Mouse (Mus musculus): ENCODE measurements around the gene C87436. TPM values are rescaled to one million over a fixed set of nuclear protein-coding genes. Genes with fewer than 3 reads are reported as not detected.
A peak's percentile ranks its signal among the peaks of the same experiment; 100 is the strongest.

C87436 gene
- polyA plus RNA-seq, 1 experiment: 9.7 TPM

DNA sequence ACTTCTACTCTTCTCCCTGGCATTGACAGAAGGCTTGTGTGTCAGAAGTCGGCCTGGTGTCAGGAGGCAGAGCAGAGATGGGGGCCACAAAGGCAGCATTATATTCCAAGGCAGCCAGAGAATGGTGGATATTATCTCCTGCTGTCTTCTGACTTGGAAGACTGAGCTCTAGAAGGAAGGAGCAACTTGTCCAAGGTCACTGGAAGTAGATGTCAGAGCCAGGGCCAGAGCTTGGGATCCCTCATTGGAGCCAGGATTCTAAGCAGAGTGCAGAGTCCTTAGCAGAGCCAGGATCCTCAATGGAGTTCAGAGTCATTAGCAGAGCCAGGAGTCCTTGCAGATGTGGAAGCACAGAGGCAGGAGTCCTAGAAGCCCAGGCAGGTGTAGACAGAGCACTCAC lies 77.8 kb downstream of the C87436 start:
- TF ChIP-seq CTCF (IDR thresholded peaks at IDR 0.05; ENCODE audit: borderline replicate concordance, insufficient read depth, low read length) (no peak), POLR2A (IDR thresholded peaks at IDR 0.05; ENCODE audit: low read depth, low read length) (no peak)
- H3K27ac ChIP-seq (ENCODE audit: insufficient read depth, low read length): no peak overlapping the region
- H3K4me3 ChIP-seq (ENCODE audit: insufficient read depth, low read length): no peak overlapping the region
- no peaks in the 10 kb centered on the region; the same call in 1 of the 2 replicates for H3K4me1 ChIP-seq (ENCODE audit: control insufficient read depth, insufficient read depth, low read length)

DNA sequence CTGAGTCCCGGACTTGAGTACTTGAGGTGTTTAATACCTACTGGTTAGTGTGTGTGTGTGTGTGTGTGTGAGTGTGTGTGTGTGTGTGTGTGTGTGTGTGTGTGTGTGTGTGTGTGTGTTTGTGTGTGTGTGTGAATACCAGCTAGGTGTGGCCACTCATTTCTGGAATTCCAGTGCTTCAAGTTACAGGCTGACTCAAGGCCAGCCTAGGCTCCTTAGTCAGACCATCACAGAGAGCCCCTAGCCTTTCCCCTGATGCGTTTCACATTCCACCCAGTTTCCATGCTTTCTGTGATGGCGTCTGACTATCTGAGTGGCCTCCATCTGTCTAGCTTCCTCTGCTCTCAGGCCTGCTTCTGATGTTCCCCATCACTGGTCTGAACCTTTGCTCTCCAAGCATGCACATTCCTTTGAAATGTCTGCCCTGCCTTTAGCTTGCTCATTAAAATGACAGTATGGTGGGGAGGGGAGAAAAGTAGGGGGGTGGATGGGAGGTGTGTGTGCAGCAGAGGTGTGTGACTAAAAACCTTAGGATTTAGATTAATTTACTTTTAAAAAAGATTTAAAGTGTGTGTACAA lies 81.7 kb downstream of the C87436 start:
- Histone ChIP-seq H3K4me3 (ENCODE audit: insufficient read depth, low read length) (no peak overlapping the region), H3K4me1 (ENCODE audit: control insufficient read depth, insufficient read depth, low read length) (peaks cover 4% of the 10 kb centered on the region), H3K27ac (ENCODE audit: insufficient read depth, low read length) (no peak overlapping the region; the same call in 1 of the 2 replicates)
- TF ChIP-seq POLR2A (IDR thresholded peaks at IDR 0.05; ENCODE audit: low read depth, low read length) (no peak), CTCF (IDR thresholded peaks at IDR 0.05; ENCODE audit: borderline replicate concordance, insufficient read depth, low read length) (no peak)

DNA sequence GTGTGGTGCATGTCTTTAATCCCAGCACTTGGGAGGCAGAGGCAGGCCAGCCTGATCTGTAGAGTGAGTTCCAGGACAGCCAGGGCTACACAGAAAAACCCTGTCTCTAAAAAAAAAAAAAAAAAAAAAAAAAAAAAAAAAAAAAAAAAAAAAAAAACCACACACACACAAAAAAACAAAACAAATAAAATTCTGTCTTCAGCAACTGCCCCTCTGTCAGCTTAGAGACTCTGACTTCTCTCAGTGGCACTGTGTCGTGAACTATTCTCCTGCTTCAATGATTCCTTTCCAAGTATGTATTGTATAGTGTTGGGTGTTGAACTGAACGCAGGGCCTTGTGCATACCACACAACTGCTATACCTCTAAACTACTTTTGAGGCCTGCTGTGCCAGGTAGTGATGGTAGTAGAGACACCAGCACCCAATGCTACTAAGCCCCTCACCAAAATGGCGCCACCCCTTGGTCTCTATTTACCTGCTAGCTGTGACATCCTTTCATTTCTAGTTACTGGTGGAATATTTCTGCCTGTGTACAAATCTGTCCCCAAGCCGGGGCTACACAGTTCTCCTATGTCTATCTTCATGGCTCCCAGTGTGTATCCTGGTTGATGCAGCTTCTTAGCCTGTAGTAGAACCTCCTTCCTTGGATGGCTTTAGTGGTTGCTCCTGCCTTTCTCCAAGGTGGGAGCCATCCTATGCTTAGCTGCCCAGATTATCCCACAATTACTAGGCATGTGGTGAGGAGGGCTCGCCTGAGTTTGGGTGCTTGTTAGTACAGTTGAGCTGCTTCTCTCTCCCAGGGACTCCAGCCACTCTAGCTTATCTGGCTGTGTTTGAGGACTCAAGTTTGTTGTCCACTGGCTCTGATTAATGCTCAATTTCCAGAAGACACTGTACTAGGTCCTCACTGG lies 84.1 kb downstream of the C87436 start:
- Histone ChIP-seq H3K4me3 (ENCODE audit: insufficient read depth, low read length) (peak overlapping the region; percentile 22), H3K4me1 (ENCODE audit: control insufficient read depth, insufficient read depth, low read length) (peaks cover 4% of the 10 kb centered on the region), H3K27ac (ENCODE audit: insufficient read depth, low read length) (no peak overlapping the region)
- TF ChIP-seq POLR2A (IDR thresholded peaks at IDR 0.05; ENCODE audit: low read depth, low read length) (peak; percentile 37; the same call in 1 of the 2 replicates), CTCF (IDR thresholded peaks at IDR 0.05; ENCODE audit: borderline replicate concordance, insufficient read depth, low read length) (no peak)

Other genes starting within 250 kb of the C87436 start
- gene Tgfa, start 243.2 kb upstream of the C87436 start, polyA plus RNA-seq (2011; ENCODE audit: insufficient read length, low read depth, missing spikeins): 0.42 and 0.85 TPM in 2 replicates
- 27.5 and 31.9 TPM in 2 replicates for gene Fam136a, start 72.7 kb upstream of the C87436 start, polyA plus RNA-seq (2011; ENCODE audit: insufficient read length, low read depth, missing spikeins)
- 141 and 203 TPM in 2 replicates for gene Snrpg, start 67.1 kb upstream of the C87436 start, polyA plus RNA-seq (2011; ENCODE audit: insufficient read length, low read depth, missing spikeins)
- 117 and 140 TPM in 2 replicates for gene Pcyox1, start 41.2 kb upstream of the C87436 start, polyA plus RNA-seq (2011; ENCODE audit: insufficient read length, low read depth, missing spikeins)
- 92.6 and 133 TPM in 2 replicates for gene Tia1, start 34.2 kb upstream of the C87436 start, polyA plus RNA-seq (2011; ENCODE audit: insufficient read length, low read depth, missing spikeins)
- not detected in 2 replicates for gene Gm44790, start 11.7 kb upstream of the C87436 start, polyA plus RNA-seq (2011; ENCODE audit: insufficient read length, low read depth, missing spikeins)
- 176 and 186 TPM in 2 replicates for gene Pcbp1, start 87.9 kb downstream of the C87436 start, polyA plus RNA-seq (2011; ENCODE audit: insufficient read length, low read depth, missing spikeins)
- not detected in 2 replicates for gene Asprv1, start 189.8 kb downstream of the C87436 start, polyA plus RNA-seq (2011; ENCODE audit: insufficient read length, low read depth, missing spikeins)
- 5.4 and 5.8 TPM in 2 replicates for gene Mxd1, start 230.8 kb downstream of the C87436 start, polyA plus RNA-seq (2011; ENCODE audit: insufficient read length, low read depth, missing spikeins)
- gene Snrnp27, start 246.1 kb downstream of the C87436 start, polyA plus RNA-seq (2011; ENCODE audit: insufficient read length, low read depth, missing spikeins): 64.1 and 65.6 TPM in 2 replicates

Data from embryonic fibroblast, embryonic 13.5 days (primary cell).